Mouse (Mus musculus): ENCODE measurements around the gene Elk3.

The Elk3 gene

GRCm38 (mm10) chr10:93242208-93242607 is 68.7 kb downstream of the Elk3 start:
- no peak for DNase-seq (ENCODE audit: low spot score in 2 of 2)

GRCm38 (mm10) chr10:93239201-93239806 is 71.6 kb downstream of the Elk3 start:
- no peak for DNase-seq (ENCODE audit: low spot score in 2 of 2)

- no peak for DNase-seq (ENCODE audit: low spot score in 2 of 2)
Observed at GRCm38 (mm10) chr10:93234692-93235091, 76.2 kb downstream of the Elk3 start.

GRCm38 (mm10) chr10:93233665-93234194 is 77.2 kb downstream of the Elk3 start:
- no peak for DNase-seq (ENCODE audit: low spot score in 2 of 2)

GRCm38 (mm10) chr10:93231893-93232292 is 79.0 kb downstream of the Elk3 start:
- DNase-seq (ENCODE audit: low spot score in 2 of 2) = no peak

GRCm38 (mm10) chr10:93231490-93231889 is 79.4 kb downstream of the Elk3 start:
- DNase-seq (ENCODE audit: low spot score in 2 of 2) = no peak

- DNase-seq (ENCODE audit: low spot score in 2 of 2) = no peak
Observed at GRCm38 (mm10) chr10:93228401-93229007, 82.4 kb downstream of the Elk3 start.

- no peak for DNase-seq (ENCODE audit: low spot score in 2 of 2)
Observed at GRCm38 (mm10) chr10:93227921-93228320, 83.0 kb downstream of the Elk3 start.

- no peak for DNase-seq (ENCODE audit: low spot score in 2 of 2)
Observed at GRCm38 (mm10) chr10:93225751-93226150, 85.2 kb downstream of the Elk3 start.

GRCm38 (mm10) chr10:93215051-93215763 is 95.7 kb downstream of the Elk3 start:
- DNase-seq (ENCODE audit: low spot score in 2 of 2) = no peak

GRCm38 (mm10) chr10:93214251-93214650 is 96.7 kb downstream of the Elk3 start:
- no peak for DNase-seq (ENCODE audit: low spot score in 2 of 2)

GRCm38 (mm10) chr10:93213339-93213738 is 97.6 kb downstream of the Elk3 start:
- no peak for DNase-seq (ENCODE audit: low spot score in 2 of 2)

GRCm38 (mm10) chr10:93212699-93213098 is 98.2 kb downstream of the Elk3 start:
- DNase-seq (ENCODE audit: low spot score in 2 of 2) = no peak

- DNase-seq (ENCODE audit: low spot score in 2 of 2) = no peak
Observed at GRCm38 (mm10) chr10:93207176-93207575, 103.8 kb downstream of the Elk3 start.

- DNase-seq (ENCODE audit: low spot score in 2 of 2) = no peak
Observed at GRCm38 (mm10) chr10:93205287-93205956, 105.5 kb downstream of the Elk3 start.

GRCm38 (mm10) chr10:93201846-93202458 is 109.0 kb downstream of the Elk3 start:
- no peak for DNase-seq (ENCODE audit: low spot score in 2 of 2)

GRCm38 (mm10) chr10:93198958-93199357 is 112.0 kb downstream of the Elk3 start:
- DNase-seq (ENCODE audit: low spot score in 2 of 2) = no peak
